Mouse (Mus musculus): ENCODE measurements around the gene Meox2.

GRCm38 (mm10) chr12:37109474-37110012 is 1.2 kb downstream of the Meox2 start:
- no peak; the same call in 1 of the 2 replicates for TF ChIP-seq POLR2A (IDR thresholded peaks at IDR 0.05; ENCODE audit: borderline replicate concordance, extremely low read depth, low read depth, low read length)
- no peak for TF ChIP-seq CTCF (IDR thresholded peaks at IDR 0.05; ENCODE audit: insufficient read depth, low read length)

All from lung, adult 2 months (tissue).